Mouse (Mus musculus) liver, postnatal 0 days (tissue): ENCODE data around the gene Fer.

Experiments used
- CTCF ChIP-seq: sonication (generic); IDR thresholded peaks from 2 replicates; pipeline ENCODE4 v1.5.1; 2016; ENCODE audit warnings: antibody characterized with exemption, low read depth
- EP300 ChIP-seq: IDR thresholded peaks from 2 replicates; pipeline ENCODE4 v1.6.1; 2016; ENCODE audit warnings: antibody characterized with exemption, low read depth, mild to moderate bottlenecking

DNA sequence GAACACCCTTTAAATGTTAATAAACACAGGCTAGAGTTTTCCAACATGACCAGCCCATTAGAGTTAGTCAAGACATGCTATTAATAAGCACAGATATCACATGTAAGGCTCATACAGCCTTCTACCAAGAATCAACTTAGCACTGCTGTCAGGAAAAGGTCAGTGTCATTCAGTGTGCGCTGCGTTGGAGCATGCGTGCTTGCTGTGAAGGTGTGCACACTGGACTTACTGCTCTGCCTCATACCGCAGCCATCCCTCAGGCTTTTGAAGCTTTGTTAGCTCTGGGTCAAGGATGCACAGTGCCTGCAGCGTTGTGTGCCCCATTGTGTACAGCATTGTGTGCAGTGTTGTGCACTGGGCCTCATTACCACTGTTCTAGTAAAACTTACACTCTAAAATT lies 250.8 kb downstream of the Fer start:
- TF ChIP-seq CTCF = no peak
- TF ChIP-seq EP300 = no peak
